Mouse (Mus musculus): ENCODE results near the gene Kif27.

- TF ChIP-seq CTCF (IDR thresholded peaks at IDR 0.05; ENCODE audit: borderline replicate concordance, control insufficient read depth, extremely low read depth, insufficient read depth, low read length, poor library complexity) (no peak), POLR2A (IDR thresholded peaks at IDR 0.05; ENCODE audit: control insufficient read depth, extremely low read depth, insufficient read depth, low read length, poor library complexity) (no peak)
Observed at GRCm38 (mm10) chr13:58364353-58365175, 5.6 kb upstream of the Kif27 start.

Measured in thymus, adult 2 months (tissue).